Mouse (Mus musculus) embryonic fibroblast, embryonic 13.5 days (primary cell): ENCODE measurements around the gene Zfp553.

Experiments used
- CTCF ChIP-seq: IDR thresholded peaks from 2 replicates; pipeline ENCODE4 v1.5.1; 2011; ENCODE audit warnings: mild to moderate bottlenecking, control low read depth, low read length, moderate library complexity, borderline replicate concordance; ENCODE audit not compliant: insufficient read depth
- POLR2A ChIP-seq: IDR thresholded peaks from 2 replicates; pipeline ENCODE4 v1.6.1; 2011; ENCODE audit warnings: low read depth, mild to moderate bottlenecking, control low read depth, low read length, moderate library complexity

GRCm38 (mm10) chr7:127285154-127285553 lies 52.3 kb downstream of the Zfp553 start:
- TF ChIP-seq POLR2A (no peak), CTCF (no peak)
